Mouse (Mus musculus) stomach, postnatal 0 days (tissue): ENCODE results near the gene St14. TPM values are rescaled to one million over a fixed set of nuclear protein-coding genes. Genes with fewer than 3 reads are reported as not detected.

ENCODE experiments used
- ATAC-seq: fragments of 200-750 bp; cut with Nextera tagmentation; 2 replicates; pipeline ENCODE4 v1.8.0; 2017; ENCODE audit not compliant: low FRiP score, low TSS enrichment
- DNase-seq: peaks from one replicate; pipeline ENCODE4 v3.0.0-alpha.2; 2016; ENCODE audit warnings: low spot score
- H3K27ac ChIP-seq: fragments of 300-500 bp; sonication (generic); replicated peaks from 2 replicates; pipeline ENCODE4 v1.5.1; 2014; ENCODE audit warnings: mild to moderate bottlenecking, control low read depth
- H3K27me3 ChIP-seq: fragments of 300-500 bp; sonication (generic); 2 replicates; pipeline ENCODE4 v1.6.1; 2014; ENCODE audit warnings: low read length; ENCODE audit not compliant: control insufficient read depth, insufficient read depth
- H3K36me3 ChIP-seq: fragments of 300-500 bp; sonication (generic); 2 replicates; pipeline ENCODE4 v1.6.1; 2014; ENCODE audit warnings: low read length, mixed read lengths; ENCODE audit not compliant: control insufficient read depth, insufficient read depth
- H3K4me1 ChIP-seq: fragments of 300-500 bp; sonication (generic); replicated peaks from 2 replicates; pipeline ENCODE4 v1.6.1; 2014; ENCODE audit warnings: antibody characterized with exemption; ENCODE audit not compliant: control insufficient read depth, insufficient read depth
- H3K4me2 ChIP-seq: fragments of 300-500 bp; sonication (generic); replicated peaks from 2 replicates; pipeline ENCODE4 v1.6.1; 2014; ENCODE audit warnings: low read depth, mild to moderate bottlenecking, control low read depth, moderate library complexity
- H3K4me3 ChIP-seq: fragments of 300-500 bp; sonication (generic); 2 replicates; pipeline ENCODE4 v1.5.1; 2014; ENCODE audit warnings: low read depth, low read length, control low read depth
- H3K9ac ChIP-seq: fragments of 300-500 bp; sonication (generic); 2 replicates; pipeline ENCODE4 v1.6.1; 2014; ENCODE audit warnings: mild to moderate bottlenecking, low read length, control low read depth, mixed read lengths
- H3K9me3 ChIP-seq: fragments of 300-500 bp; sonication (generic); 2 replicates; pipeline ENCODE4 v1.6.1; 2016; ENCODE audit warnings: low read length; ENCODE audit not compliant: control insufficient read depth
- CTCF ChIP-seq: IDR thresholded peaks from 2 replicates; pipeline ENCODE4 v1.5.1; 2016; ENCODE audit warnings: antibody characterized with exemption, low read depth, mild to moderate bottlenecking, moderate library complexity
- EP300 ChIP-seq: optimal IDR thresholded peaks from 2 replicates; pipeline ENCODE3; 2016; ENCODE audit warnings: antibody characterized with exemption
- WGBS: fragments of 180-500 bp; shearing (Covaris S2); extraction: QIAGEN DNeasy Blood & Tissue Kit; methylation state at CpG from one replicate; pipeline ENCODE4 v1.1.7; 2014; 5-methylcytosine and 5-hydroxymethylcytosine counted together
- polyA plus RNA-seq: library from polyadenylated mRNA; unstranded; fragments of >200 nt; fragmentation: Nextera tagmentation; extraction: Ambion mirVana; gene quantifications from 2 replicates; pipeline ENCODE4 v1.2.1, GENCODE M21; 2015

St14 gene
- polyA plus RNA-seq = 60.4 and 61.6 TPM in 2 replicates

- H3K4me1 ChIP-seq = no peaks in the 10 kb centered on the region
- no peaks in the 10 kb centered on the region for H3K36me3 ChIP-seq
- no peaks in the 10 kb centered on the region for H3K27me3 ChIP-seq
- ATAC-seq = peak; percentile 92
- peak within 1 kb of the TSS; percentile 89 for H3K4me2 ChIP-seq
- DNase-seq = peak; percentile 93
- peak within 1 kb of the TSS; percentile 62 for H3K4me3 ChIP-seq
- peak within 1 kb of the TSS; percentile 90 for H3K27ac ChIP-seq
- TF ChIP-seq CTCF (no peak), EP300 (no peak)
- 1% methylated on average over 66 of the region's 74 CpGs for WGBS
- H3K9ac ChIP-seq = peak within 1 kb of the TSS; percentile 80
- H3K9me3 ChIP-seq = no peaks in the 10 kb centered on the region
These were observed at the start of gene St14 for GRCm38 (mm10) chr9:31131205-31131968. Gene St14, minus strand, starts transcription at chr9:31131853.

GRCm38 (mm10) chr9:31177692-31178091, 46.0 kb upstream of the St14 start:
- Histone ChIP-seq H3K36me3 (no peaks in the 10 kb centered on the region), H3K4me2 (no peak overlapping the region), H3K9ac (no peak overlapping the region), H3K9me3 (no peaks in the 10 kb centered on the region), H3K27me3 (no peaks in the 10 kb centered on the region), H3K4me1 (no peaks in the 10 kb centered on the region; the same call in 1 of the 2 replicates), H3K27ac (no peak overlapping the region), H3K4me3 (no peak overlapping the region)
- DNase-seq (no peak), ATAC-seq (no peak)
- WGBS = 84% methylated on average over 6 of the region's 6 CpGs
- TF ChIP-seq CTCF (no peak), EP300 (no peak)

GRCm38 (mm10) chr9:31176379-31177130, 44.9 kb upstream of the St14 start:
- H3K9ac ChIP-seq = no peak overlapping the region
- H3K36me3 ChIP-seq = peaks cover 3% of the 10 kb centered on the region; the same call in 1 of the 2 replicates
- 48% methylated on average over 8 of the region's 8 CpGs for WGBS
- no peak overlapping the region for H3K4me2 ChIP-seq
- DNase-seq (peak; percentile 96), ATAC-seq (peak; percentile 95)
- no peaks in the 10 kb centered on the region; the same call in 1 of the 2 replicates for H3K4me1 ChIP-seq
- no peak overlapping the region for H3K4me3 ChIP-seq
- H3K9me3 ChIP-seq = no peaks in the 10 kb centered on the region
- TF ChIP-seq CTCF = no peak
- TF ChIP-seq EP300 = no peak
- peak overlapping the region; percentile 70 for H3K27ac ChIP-seq
- H3K27me3 ChIP-seq = no peaks in the 10 kb centered on the region

- H3K4me2 ChIP-seq = no peak overlapping the region
- DNase-seq (no peak), ATAC-seq (peak; percentile 5; the same call in 1 of the 2 replicates)
- TF ChIP-seq CTCF = no peak
- no peak for TF ChIP-seq EP300
- H3K4me3 ChIP-seq = no peak overlapping the region
- H3K9ac ChIP-seq = no peak overlapping the region
- H3K9me3 ChIP-seq = no peaks in the 10 kb centered on the region
- H3K27me3 ChIP-seq = no peaks in the 10 kb centered on the region
- H3K4me1 ChIP-seq = no peaks in the 10 kb centered on the region; the same call in 1 of the 2 replicates
- peak overlapping the region; percentile 61 for H3K27ac ChIP-seq
- peaks cover 6% of the 10 kb centered on the region; the same call in 1 of the 2 replicates for H3K36me3 ChIP-seq
- 45% methylated on average over 3 of the region's 3 CpGs for WGBS
These were observed 44.3 kb upstream of the St14 start for GRCm38 (mm10) chr9:31175978-31176377.

- 81% methylated on average over 6 of the region's 6 CpGs for WGBS
- no peak overlapping the region for H3K9ac ChIP-seq
- H3K4me1 ChIP-seq = no peaks in the 10 kb centered on the region; the same call in 1 of the 2 replicates
- no peak overlapping the region for H3K4me3 ChIP-seq
- no peak overlapping the region for H3K4me2 ChIP-seq
- H3K27ac ChIP-seq = no peak overlapping the region
- ATAC-seq = peak; percentile 62
- H3K9me3 ChIP-seq = no peaks in the 10 kb centered on the region
- H3K27me3 ChIP-seq = no peaks in the 10 kb centered on the region
- peak; percentile 43 for DNase-seq
- peaks cover 6% of the 10 kb centered on the region; the same call in 1 of the 2 replicates for H3K36me3 ChIP-seq
- TF ChIP-seq CTCF (no peak), EP300 (no peak)
These were observed 43.7 kb upstream of the St14 start for GRCm38 (mm10) chr9:31175346-31175745.
